Mouse (Mus musculus): ENCODE data around the gene Lrrc55. TPM values are rescaled to one million over a fixed set of nuclear protein-coding genes. Genes with fewer than 3 reads are reported as not detected.

Gene Lrrc55
- polyA plus RNA-seq, 1 experiment: 0.61 TPM

- Histone ChIP-seq H3K27ac (ENCODE audit: insufficient read depth, low read depth, low read length) (no peak overlapping the region), H3K36me3 (ENCODE audit: control insufficient read depth, insufficient read depth, low read length) (no peaks in the 10 kb centered on the region), H3K4me1 (ENCODE audit: control insufficient read depth, insufficient read depth, low read length) (no peaks in the 10 kb centered on the region), H3K4me3 (ENCODE audit: insufficient read depth, low read depth, low read length) (no peak overlapping the region), H3K27me3 (replicated peaks; ENCODE audit: control insufficient read depth, insufficient read depth, low read length) (no peaks in the 10 kb centered on the region)
- DNase-seq: no peak
- WGBS: 76% methylated on average over 3 of the region's 3 CpGs
- TF ChIP-seq CTCF (conservative IDR thresholded peaks at IDR 0.05; ENCODE audit: insufficient read depth, insufficient read length, low read depth, low read length) (no peak), POLR2A (IDR thresholded peaks at IDR 0.05; ENCODE audit: low read depth, low read length) (no peak)
These were observed 39.6 kb downstream of the Lrrc55 start for GRCm38 (mm10) chr2:85157382-85157781.

GRCm38 (mm10) chr2:85156136-85156535, 40.9 kb downstream of the Lrrc55 start:
- WGBS: 71% methylated on average over 5 of the region's 5 CpGs
- DNase-seq: no peak

GRCm38 (mm10) chr2:85155334-85155733, 41.7 kb downstream of the Lrrc55 start:
- Histone ChIP-seq H3K4me3 (ENCODE audit: insufficient read depth, low read depth, low read length) (no peak overlapping the region), H3K36me3 (ENCODE audit: control insufficient read depth, insufficient read depth, low read length) (no peaks in the 10 kb centered on the region), H3K27me3 (replicated peaks; ENCODE audit: control insufficient read depth, insufficient read depth, low read length) (no peaks in the 10 kb centered on the region), H3K4me1 (ENCODE audit: control insufficient read depth, insufficient read depth, low read length) (no peaks in the 10 kb centered on the region), H3K27ac (ENCODE audit: insufficient read depth, low read depth, low read length) (no peak overlapping the region)
- WGBS: 64% methylated on average over 9 of the region's 9 CpGs
- DNase-seq: peak; percentile 57
- no peak for TF ChIP-seq CTCF (conservative IDR thresholded peaks at IDR 0.05; ENCODE audit: insufficient read depth, insufficient read length, low read depth, low read length)
- TF ChIP-seq POLR2A (IDR thresholded peaks at IDR 0.05; ENCODE audit: low read depth, low read length): no peak

More at GRCm38 (mm10) chr2:85156136-85156535, 40.9 kb downstream of the Lrrc55 start:
- Histone ChIP-seq H3K27ac (ENCODE audit: insufficient read depth, low read depth, low read length) (no peak overlapping the region), H3K27me3 (replicated peaks; ENCODE audit: control insufficient read depth, insufficient read depth, low read length) (no peaks in the 10 kb centered on the region), H3K36me3 (ENCODE audit: control insufficient read depth, insufficient read depth, low read length) (no peaks in the 10 kb centered on the region), H3K4me1 (ENCODE audit: control insufficient read depth, insufficient read depth, low read length) (no peaks in the 10 kb centered on the region), H3K4me3 (ENCODE audit: insufficient read depth, low read depth, low read length) (no peak overlapping the region)
- TF ChIP-seq CTCF (conservative IDR thresholded peaks at IDR 0.05; ENCODE audit: insufficient read depth, insufficient read length, low read depth, low read length): no peak
- TF ChIP-seq POLR2A (IDR thresholded peaks at IDR 0.05; ENCODE audit: low read depth, low read length): no peak

- H3K27me3 ChIP-seq (replicated peaks; ENCODE audit: control insufficient read depth, insufficient read depth, low read length): no peaks in the 10 kb centered on the region
- no peak overlapping the region for H3K4me3 ChIP-seq (ENCODE audit: insufficient read depth, low read depth, low read length)
- 84% methylated on average over 2 of the region's 2 CpGs for WGBS
- no peak overlapping the region for H3K27ac ChIP-seq (ENCODE audit: insufficient read depth, low read depth, low read length)
- no peaks in the 10 kb centered on the region for H3K36me3 ChIP-seq (ENCODE audit: control insufficient read depth, insufficient read depth, low read length)
- TF ChIP-seq POLR2A (IDR thresholded peaks at IDR 0.05; ENCODE audit: low read depth, low read length): no peak
- TF ChIP-seq CTCF (conservative IDR thresholded peaks at IDR 0.05; ENCODE audit: insufficient read depth, insufficient read length, low read depth, low read length): no peak
- H3K4me1 ChIP-seq (ENCODE audit: control insufficient read depth, insufficient read depth, low read length): no peaks in the 10 kb centered on the region
- no peak for DNase-seq
These were observed 45.8 kb downstream of the Lrrc55 start for GRCm38 (mm10) chr2:85151233-85151632.

- Histone ChIP-seq H3K36me3 (ENCODE audit: control insufficient read depth, insufficient read depth, low read length) (no peaks in the 10 kb centered on the region), H3K4me3 (ENCODE audit: insufficient read depth, low read depth, low read length) (no peak overlapping the region), H3K27me3 (replicated peaks; ENCODE audit: control insufficient read depth, insufficient read depth, low read length) (no peaks in the 10 kb centered on the region), H3K4me1 (ENCODE audit: control insufficient read depth, insufficient read depth, low read length) (no peaks in the 10 kb centered on the region), H3K27ac (ENCODE audit: insufficient read depth, low read depth, low read length) (no peak overlapping the region)
- TF ChIP-seq CTCF (conservative IDR thresholded peaks at IDR 0.05; ENCODE audit: insufficient read depth, insufficient read length, low read depth, low read length) (no peak), POLR2A (IDR thresholded peaks at IDR 0.05; ENCODE audit: low read depth, low read length) (no peak)
- 86% methylated on average over 1 of the region's 1 CpGs for WGBS
- DNase-seq: no peak
These were observed 46.6 kb downstream of the Lrrc55 start for GRCm38 (mm10) chr2:85150373-85150772.

GRCm38 (mm10) chr2:85147481-85147880, 49.5 kb downstream of the Lrrc55 start:
- H3K4me3 ChIP-seq (ENCODE audit: insufficient read depth, low read depth, low read length): no peak overlapping the region
- TF ChIP-seq CTCF (conservative IDR thresholded peaks at IDR 0.05; ENCODE audit: insufficient read depth, insufficient read length, low read depth, low read length): no peak
- no peak for TF ChIP-seq POLR2A (IDR thresholded peaks at IDR 0.05; ENCODE audit: low read depth, low read length)
- H3K27ac ChIP-seq (ENCODE audit: insufficient read depth, low read depth, low read length): no peak overlapping the region
- no peaks in the 10 kb centered on the region for H3K27me3 ChIP-seq (replicated peaks; ENCODE audit: control insufficient read depth, insufficient read depth, low read length)
- no peaks in the 10 kb centered on the region for H3K36me3 ChIP-seq (ENCODE audit: control insufficient read depth, insufficient read depth, low read length)
- no peak for DNase-seq
- 75% methylated on average over 2 of the region's 2 CpGs for WGBS
- H3K4me1 ChIP-seq (ENCODE audit: control insufficient read depth, insufficient read depth, low read length): no peaks in the 10 kb centered on the region

GRCm38 (mm10) chr2:85145346-85145745, 51.7 kb downstream of the Lrrc55 start:
- Histone ChIP-seq H3K27ac (ENCODE audit: insufficient read depth, low read depth, low read length) (no peak overlapping the region), H3K4me1 (ENCODE audit: control insufficient read depth, insufficient read depth, low read length) (no peaks in the 10 kb centered on the region), H3K36me3 (ENCODE audit: control insufficient read depth, insufficient read depth, low read length) (no peaks in the 10 kb centered on the region), H3K27me3 (replicated peaks; ENCODE audit: control insufficient read depth, insufficient read depth, low read length) (no peaks in the 10 kb centered on the region), H3K4me3 (ENCODE audit: insufficient read depth, low read depth, low read length) (no peak overlapping the region)
- TF ChIP-seq POLR2A (IDR thresholded peaks at IDR 0.05; ENCODE audit: low read depth, low read length) (no peak), CTCF (conservative IDR thresholded peaks at IDR 0.05; ENCODE audit: insufficient read depth, insufficient read length, low read depth, low read length) (no peak)
- 64% methylated on average over 3 of the region's 3 CpGs for WGBS
- DNase-seq: no peak
